Mouse (Mus musculus) forebrain, embryonic 14.5 days (tissue): ENCODE data around the gene Krt2. TPM values are rescaled to one million over a fixed set of nuclear protein-coding genes. Genes with fewer than 3 reads are reported as not detected.
A peak's percentile ranks its signal among the peaks of the same experiment; 100 is the strongest.

Source experiments
- ATAC-seq: fragments of 200-750 bp; cut with Nextera tagmentation; 2 replicates; pipeline ENCODE4 v1.8.0; 2017; ENCODE audit warnings: mild to moderate bottlenecking, moderate library complexity
- DNase-seq: peaks from one replicate; pipeline ENCODE4 v3.0.0-alpha.2; 2015; ENCODE audit warnings: low spot score
- H3K27ac ChIP-seq: fragments of 300-500 bp; sonication (generic); 2 replicates; pipeline ENCODE4 v1.5.1; 2014; ENCODE audit warnings: low read depth, mild to moderate bottlenecking, control low read depth, low read length, moderate library complexity
- H3K27me3 ChIP-seq: fragments of 300-500 bp; sonication (generic); replicated peaks from 2 replicates; pipeline ENCODE4 v1.6.1; 2014; ENCODE audit warnings: low read length, control low read depth, mixed read lengths; ENCODE audit not compliant: control insufficient read depth, insufficient read depth
- H3K36me3 ChIP-seq: fragments of 300-500 bp; sonication (generic); 2 replicates; pipeline ENCODE4 v1.6.1; 2014; ENCODE audit warnings: low read length, control low read depth; ENCODE audit not compliant: control insufficient read depth, insufficient read depth
- H3K4me1 ChIP-seq: fragments of 300-500 bp; sonication (generic); 2 replicates; pipeline ENCODE4 v1.6.1; 2014; ENCODE audit warnings: antibody characterized with exemption, low read length, control low read depth; ENCODE audit not compliant: control insufficient read depth, insufficient read depth
- H3K4me2 ChIP-seq: fragments of 300-500 bp; sonication (generic); 2 replicates; pipeline ENCODE4 v1.6.1; 2014; ENCODE audit warnings: mild to moderate bottlenecking, control low read depth, low read length
- H3K4me3 ChIP-seq: fragments of 300-500 bp; sonication (generic); 2 replicates; pipeline ENCODE4 v1.5.1; 2014; ENCODE audit warnings: low read depth, low read length, control low read depth
- H3K9ac ChIP-seq: fragments of 300-500 bp; sonication (generic); 2 replicates; pipeline ENCODE4 v1.6.1; 2014; ENCODE audit warnings: mild to moderate bottlenecking, low read length, control low read depth, moderate library complexity
- H3K9me3 ChIP-seq: fragments of 300-500 bp; sonication (generic); replicated peaks from 2 replicates; pipeline ENCODE4 v1.6.1; 2016; ENCODE audit warnings: low read length, control low read depth, mixed read lengths; ENCODE audit not compliant: control insufficient read depth
- WGBS: fragments of 180-500 bp; shearing (Covaris S2); extraction: QIAGEN DNeasy Blood & Tissue Kit; methylation state at CpG from one replicate; pipeline ENCODE4 v1.1.7; 2014; 5-methylcytosine and 5-hydroxymethylcytosine counted together
- polyA plus RNA-seq: library from polyadenylated mRNA; unstranded; fragments of >200 nt; fragmentation: Nextera tagmentation; extraction: Ambion mirVana; gene quantifications from 2 replicates; pipeline ENCODE4 v1.2.1, GENCODE M21; 2014

Gene Krt2
- polyA plus RNA-seq, 1 experiment from 2014 or later: not detected

DNA sequence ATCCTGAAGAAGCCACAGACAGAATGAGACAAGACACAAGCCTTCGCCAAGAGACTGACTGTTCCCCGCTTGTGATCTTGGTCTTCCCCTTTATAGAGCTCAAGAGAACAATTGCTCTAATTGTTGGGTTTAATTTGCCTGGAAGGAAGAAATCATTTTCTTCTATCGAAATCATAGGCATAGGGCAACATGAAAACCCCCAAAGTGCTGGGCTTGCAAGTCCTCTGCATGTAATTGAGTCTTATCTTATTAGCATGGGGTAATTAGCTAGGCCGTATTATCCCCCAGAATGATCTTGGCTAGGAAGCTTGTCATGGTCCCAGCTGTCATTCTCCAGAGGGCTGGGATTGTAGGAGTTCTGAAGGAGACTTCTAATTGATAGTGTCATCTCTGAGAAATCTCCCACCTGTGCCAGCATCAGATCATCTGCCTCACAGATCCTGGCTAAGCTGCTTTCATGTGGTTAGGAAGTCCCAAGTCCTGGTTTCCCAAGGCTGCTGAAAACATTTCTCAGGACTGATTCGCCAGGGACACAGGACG lies 15.6 kb downstream of the Krt2 start, which contains the start of gene Krt73:
Krt73 (minus strand) TSS at position 51 of the 540 bp plus-strand sequence.
- 58% methylated on average over 6 of the region's 6 CpGs for WGBS
- Histone ChIP-seq H3K4me1 (0 out of 2 replicates have a peak, but pooled peaks cover 5% of the 10 kb centered on the region), H3K27ac (peak within 1 kb of the TSS; percentile 48; the same call in 1 of the 2 replicates), H3K9me3 (no peaks in the 10 kb centered on the region), H3K4me2 (no peak within 1 kb of the TSS), H3K4me3 (no peak within 1 kb of the TSS), H3K36me3 (no peaks in the 10 kb centered on the region), H3K27me3 (no peaks in the 10 kb centered on the region), H3K9ac (no peak within 1 kb of the TSS)
- peak; percentile 61 for DNase-seq
- 0 out of 2 replicates have a peak, but pooled peaks have one; percentile 37 for ATAC-seq

GRCm38 (mm10) chr15:101790867-101791266 lies 27.1 kb downstream of the Krt2 start:
- peaks cover 9% of the 10 kb centered on the region for H3K4me1 ChIP-seq
- H3K9me3 ChIP-seq: no peaks in the 10 kb centered on the region
- H3K27ac ChIP-seq: peak overlapping the region; percentile 48; the same call in 1 of the 2 replicates
- no peaks in the 10 kb centered on the region for H3K36me3 ChIP-seq
- H3K4me2 ChIP-seq: no peak overlapping the region
- ATAC-seq: peak; percentile 58
- peak; percentile 82 for DNase-seq
- H3K9ac ChIP-seq: no peak overlapping the region
- no peaks in the 10 kb centered on the region for H3K27me3 ChIP-seq
- 16% methylated on average over 3 of the region's 3 CpGs for WGBS
- no peak overlapping the region for H3K4me3 ChIP-seq

DNA sequence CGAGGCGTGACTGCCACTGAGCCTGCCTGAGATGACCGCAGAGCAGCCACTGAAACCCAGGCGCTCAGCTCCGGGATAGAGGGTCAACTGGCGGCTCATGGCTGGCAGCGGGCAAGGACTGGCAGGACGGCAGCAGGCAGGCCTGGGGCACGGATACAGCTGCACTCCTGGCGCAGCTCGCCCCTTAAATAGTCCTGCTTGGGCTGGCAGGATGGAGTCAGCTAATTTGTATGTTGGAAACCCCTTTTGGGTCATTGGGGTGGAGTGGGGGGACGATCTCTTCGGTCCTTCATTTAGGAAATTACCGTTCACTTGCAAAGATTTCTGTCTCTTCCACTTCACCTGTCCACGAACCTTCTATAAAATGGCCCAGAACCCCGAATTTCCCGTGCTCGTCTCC lies 31.6 kb downstream of the Krt2 start, which contains the start of gene Krt72:
Krt72 (minus strand) TSS at position 101 of the 400 bp plus-strand sequence.
- Histone ChIP-seq H3K4me2 (no peak within 1 kb of the TSS), H3K4me1 (peaks cover 9% of the 10 kb centered on the region), H3K27ac (no peak within 1 kb of the TSS), H3K36me3 (no peaks in the 10 kb centered on the region), H3K4me3 (no peak within 1 kb of the TSS), H3K9me3 (no peaks in the 10 kb centered on the region), H3K9ac (no peak within 1 kb of the TSS), H3K27me3 (no peaks in the 10 kb centered on the region)
- WGBS: 93% methylated on average over 18 of the region's 18 CpGs
- no peak for DNase-seq
- no peak for ATAC-seq

DNA sequence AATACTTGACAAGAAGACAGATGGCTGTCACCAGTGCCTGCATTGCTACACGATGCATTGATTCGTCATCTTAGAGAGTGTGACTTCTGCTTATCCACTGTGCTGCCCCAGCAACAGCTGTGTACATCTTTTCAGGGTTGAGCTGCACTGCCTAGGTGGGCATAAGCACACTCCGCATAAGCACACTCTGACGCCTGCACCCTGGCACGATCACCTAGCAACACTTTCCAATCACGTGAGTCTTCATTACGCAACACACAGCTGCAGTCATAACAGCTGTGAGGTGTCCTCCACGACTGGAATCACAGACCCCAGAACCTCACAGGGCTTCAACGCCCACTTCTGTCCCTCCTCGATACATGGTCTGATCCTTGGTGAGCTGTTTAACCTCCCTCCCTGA lies 44.5 kb downstream of the Krt2 start:
- Histone ChIP-seq H3K27me3 (no peaks in the 10 kb centered on the region), H3K9me3 (no peaks in the 10 kb centered on the region), H3K4me1 (no peaks in the 10 kb centered on the region), H3K4me2 (no peak overlapping the region), H3K36me3 (no peaks in the 10 kb centered on the region), H3K4me3 (no peak overlapping the region), H3K27ac (no peak overlapping the region), H3K9ac (no peak overlapping the region)
- ATAC-seq: no peak
- WGBS: 80% methylated on average over 10 of the region's 10 CpGs
- no peak for DNase-seq

- H3K4me3 ChIP-seq: no peak overlapping the region
- H3K4me2 ChIP-seq: no peak overlapping the region
- WGBS: 12% methylated on average over 5 of the region's 5 CpGs
- no peaks in the 10 kb centered on the region for H3K27me3 ChIP-seq
- peak; percentile 92 for DNase-seq
- ATAC-seq: peak; percentile 74
- H3K27ac ChIP-seq: no peak overlapping the region
- no peaks in the 10 kb centered on the region for H3K4me1 ChIP-seq
- H3K9ac ChIP-seq: no peak overlapping the region
- H3K9me3 ChIP-seq: no peaks in the 10 kb centered on the region
- H3K36me3 ChIP-seq: no peaks in the 10 kb centered on the region
These were observed 45.3 kb downstream of the Krt2 start for GRCm38 (mm10) chr15:101772711-101773081.

DNA sequence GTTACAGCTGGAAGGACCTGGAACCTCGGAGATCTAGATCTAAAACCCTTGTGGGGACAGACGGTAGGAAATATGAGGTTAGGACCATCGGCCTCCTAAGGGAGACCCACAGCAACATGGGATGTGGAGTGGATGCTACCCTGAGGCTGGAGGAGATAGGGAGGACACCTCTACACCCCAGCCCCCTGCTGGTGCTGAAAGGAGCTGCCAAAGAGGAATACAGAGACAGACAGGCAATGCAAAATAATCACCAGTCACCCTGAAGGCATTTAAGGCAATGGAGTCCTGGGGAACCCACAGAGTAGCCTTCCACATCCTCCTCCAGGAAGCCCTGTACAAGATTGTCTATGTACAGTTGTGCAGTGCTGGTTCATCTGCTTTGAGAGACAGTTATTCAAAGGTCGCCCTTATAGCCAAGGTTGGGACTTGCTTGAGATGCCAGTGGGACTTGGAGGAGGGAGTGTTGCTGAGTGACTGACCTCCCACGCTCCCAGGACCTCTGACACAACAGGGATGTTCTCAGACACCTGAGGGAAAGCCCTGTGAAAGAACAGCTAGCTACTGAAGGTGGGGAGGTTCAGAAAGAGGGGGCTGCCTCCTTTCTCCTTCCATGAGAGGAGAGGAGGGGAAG lies 45.8 kb downstream of the Krt2 start:
- no peaks in the 10 kb centered on the region for H3K9me3 ChIP-seq
- ATAC-seq: peak; percentile 18
- no peak overlapping the region for H3K4me2 ChIP-seq
- no peaks in the 10 kb centered on the region for H3K27me3 ChIP-seq
- no peaks in the 10 kb centered on the region for H3K4me1 ChIP-seq
- H3K36me3 ChIP-seq: no peaks in the 10 kb centered on the region
- H3K9ac ChIP-seq: no peak overlapping the region
- DNase-seq: peak; percentile 38
- H3K27ac ChIP-seq: no peak overlapping the region
- WGBS: 65% methylated on average over 5 of the region's 5 CpGs
- no peak overlapping the region for H3K4me3 ChIP-seq

DNA sequence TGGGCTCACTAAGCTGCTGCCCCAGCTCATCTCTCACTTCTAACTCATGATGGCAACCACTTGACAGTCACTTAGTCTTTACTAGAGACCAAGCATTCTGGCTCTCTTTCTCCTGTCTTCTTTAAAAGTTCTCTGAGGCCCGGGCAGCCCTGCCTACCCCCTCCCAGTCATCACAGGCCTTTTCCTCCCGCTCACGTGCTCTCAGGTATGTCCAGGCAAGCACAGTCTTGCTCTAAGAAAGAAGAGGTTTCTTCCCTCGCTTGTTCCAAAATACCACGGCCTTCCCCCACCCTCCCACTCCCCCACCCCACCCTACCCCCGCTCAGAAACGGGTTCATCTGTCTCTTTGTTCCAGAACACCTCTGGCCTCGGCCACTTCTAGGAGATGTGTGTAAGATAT lies 47.7 kb downstream of the Krt2 start:
- ATAC-seq: no peak
- no peak overlapping the region for H3K27ac ChIP-seq
- DNase-seq: no peak
- WGBS: 53% methylated on average over 8 of the region's 8 CpGs
- no peaks in the 10 kb centered on the region for H3K9me3 ChIP-seq
- no peaks in the 10 kb centered on the region for H3K36me3 ChIP-seq
- no peak overlapping the region for H3K9ac ChIP-seq
- H3K4me2 ChIP-seq: no peak overlapping the region
- H3K4me1 ChIP-seq: no peaks in the 10 kb centered on the region
- no peak overlapping the region for H3K4me3 ChIP-seq
- H3K27me3 ChIP-seq: no peaks in the 10 kb centered on the region

Other genes with a start within 250 kb of the Krt2 start
- 0.06 TPM in 1 of 2 replicates, not detected in the other for gene Krt75, start 244.3 kb downstream of the Krt2 start, polyA plus RNA-seq
- not detected in 2 replicates for gene Gm5414, start 190.0 kb downstream of the Krt2 start, polyA plus RNA-seq
- gene Gm5478, start 170.8 kb downstream of the Krt2 start, polyA plus RNA-seq: not detected in 2 replicates
- gene Krt6b, start 137.9 kb downstream of the Krt2 start, polyA plus RNA-seq: not detected in 2 replicates
- gene Krt6a, start 123.9 kb downstream of the Krt2 start, polyA plus RNA-seq: not detected in 2 replicates
- not detected in 2 replicates for gene Krt5, start 105.3 kb downstream of the Krt2 start, polyA plus RNA-seq
- not detected in 2 replicates for gene Krt71, start 75.1 kb downstream of the Krt2 start, polyA plus RNA-seq
- not detected in 2 replicates for gene Krt72, start 31.7 kb downstream of the Krt2 start, polyA plus RNA-seq
- 0.36 and 0.81 TPM in 2 replicates for gene Krt73, start 15.8 kb downstream of the Krt2 start, polyA plus RNA-seq
- 5.2 and 7.0 TPM in 2 replicates for gene Krt1, start 32.6 kb upstream of the Krt2 start, polyA plus RNA-seq
- 0.32 and 0.91 TPM in 2 replicates for gene Krt77, start 51.5 kb upstream of the Krt2 start, polyA plus RNA-seq
- not detected in 2 replicates for gene Krt76, start 74.8 kb upstream of the Krt2 start, polyA plus RNA-seq
- not detected in 2 replicates for gene Krt4, start 106.6 kb upstream of the Krt2 start, polyA plus RNA-seq
- 0.10 and 0.27 TPM in 2 replicates for gene Krt79, start 122.2 kb upstream of the Krt2 start, polyA plus RNA-seq
- not detected in 2 replicates for gene Krt78, start 136.1 kb upstream of the Krt2 start, polyA plus RNA-seq
- gene Krt8, start 186.3 kb upstream of the Krt2 start, polyA plus RNA-seq: 2.7 and 3.7 TPM in 2 replicates
- gene Krt18, start 210.0 kb upstream of the Krt2 start, polyA plus RNA-seq: 5.6 and 7.1 TPM in 2 replicates